Mouse (Mus musculus) lung, postnatal 14 days (tissue): ENCODE results near the gene Lamb1.
A peak's percentile ranks its signal among the peaks of the same experiment; 100 is the strongest.

ENCODE experiments used
- DNase-seq: peaks from one replicate; pipeline ENCODE4 v3.0.0; 2021

The Lamb1 gene

DNA sequence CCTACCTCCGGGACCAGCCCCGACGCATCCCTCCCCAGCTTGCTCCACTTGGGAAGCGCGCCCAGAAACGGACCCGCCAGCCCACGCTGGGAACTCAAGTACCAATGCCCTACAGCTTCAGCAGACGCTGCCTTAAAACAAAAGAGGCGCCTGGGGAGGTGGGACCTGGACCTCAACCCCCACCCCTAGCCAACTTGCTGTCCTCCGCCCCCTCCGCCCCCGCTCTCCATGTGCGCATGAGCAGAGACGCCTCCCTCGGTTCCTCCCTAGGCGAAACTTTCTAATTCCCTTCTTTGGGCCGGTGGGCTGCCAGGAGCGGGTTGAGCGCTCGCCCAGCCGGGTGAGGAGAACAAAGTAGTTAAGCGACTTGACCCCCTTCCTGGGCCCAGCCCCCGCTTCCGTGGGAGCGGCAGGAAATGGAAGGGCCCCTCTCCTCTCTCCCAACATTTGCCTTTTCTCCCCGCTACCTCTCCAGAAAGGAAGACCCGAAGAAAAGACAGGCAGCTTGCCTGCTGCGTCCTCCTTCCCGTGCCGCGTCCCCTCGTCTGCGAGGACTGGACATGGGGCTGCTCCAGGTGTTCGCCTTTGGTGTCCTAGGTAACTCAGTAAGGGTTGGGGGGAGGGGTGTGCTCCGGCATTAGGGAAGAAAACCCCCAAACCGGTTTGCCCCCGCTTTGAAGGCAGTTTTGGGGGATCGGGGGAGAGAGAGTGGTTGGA is at the start of gene Lamb1:
Gene Lamb1 (plus strand): TSS at position 230 of the 717 bp plus-strand sequence.
- DNase-seq, result peak; percentile 69

GRCm38 (mm10) chr12:31217232-31217631 is 47.8 kb upstream of the Lamb1 start:
- no peak for DNase-seq

- peak; percentile 22 for DNase-seq
Measured at GRCm38 (mm10) chr12:31218774-31219173, 46.3 kb upstream of the Lamb1 start.

DNA sequence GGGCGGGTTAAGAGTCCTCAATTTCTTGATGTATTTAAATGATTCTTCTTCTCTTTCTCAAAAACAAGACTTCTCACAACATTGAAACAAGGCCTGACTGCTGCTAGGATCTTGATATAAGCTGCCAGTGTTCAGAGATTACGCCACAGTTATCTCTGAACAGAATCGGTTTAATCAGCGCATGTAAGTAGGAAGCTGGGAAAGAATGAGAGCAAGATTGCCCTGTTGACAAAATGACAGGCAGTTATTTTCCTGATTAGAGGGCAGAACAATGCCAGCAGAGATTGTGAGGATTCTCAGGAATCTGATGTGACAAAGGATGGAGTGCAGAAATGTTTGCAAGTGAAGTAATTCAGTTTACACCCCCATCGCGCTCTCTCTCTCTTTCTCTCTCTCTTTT is 43.5 kb upstream of the Lamb1 start:
- no peak for DNase-seq

GRCm38 (mm10) chr12:31222282-31222681 is 42.8 kb upstream of the Lamb1 start:
- no peak for DNase-seq

- DNase-seq, result no peak
Measured at GRCm38 (mm10) chr12:31222741-31223140, 42.3 kb upstream of the Lamb1 start.

- no peak for DNase-seq
Measured at GRCm38 (mm10) chr12:31225451-31225850, 39.6 kb upstream of the Lamb1 start.

GRCm38 (mm10) chr12:31227167-31227566 is 37.9 kb upstream of the Lamb1 start:
- DNase-seq, result no peak

- DNase-seq, result no peak
Measured at GRCm38 (mm10) chr12:31228878-31229277, 36.2 kb upstream of the Lamb1 start.

DNA sequence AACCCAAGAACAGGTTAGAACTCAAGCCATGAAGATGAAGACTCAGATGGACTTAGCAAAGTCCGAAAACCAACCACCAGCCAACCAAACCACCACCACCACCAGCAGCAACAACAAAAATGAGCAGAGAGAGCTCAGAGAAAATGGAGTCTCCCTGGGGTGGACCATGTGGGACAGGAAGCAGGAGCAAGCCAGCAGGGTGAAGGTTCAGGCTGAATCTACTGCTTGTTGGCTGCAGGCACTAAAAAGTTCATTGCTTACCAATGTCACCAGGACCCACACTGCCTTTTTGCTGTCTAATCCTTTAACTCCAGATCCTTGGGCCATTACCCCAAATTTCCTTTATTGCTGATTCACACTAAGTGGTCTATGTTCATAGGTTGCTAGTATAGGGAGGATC is 32.4 kb upstream of the Lamb1 start:
- DNase-seq, result no peak

- no peak for DNase-seq
Measured at GRCm38 (mm10) chr12:31235018-31235417, 30.0 kb upstream of the Lamb1 start.

DNA sequence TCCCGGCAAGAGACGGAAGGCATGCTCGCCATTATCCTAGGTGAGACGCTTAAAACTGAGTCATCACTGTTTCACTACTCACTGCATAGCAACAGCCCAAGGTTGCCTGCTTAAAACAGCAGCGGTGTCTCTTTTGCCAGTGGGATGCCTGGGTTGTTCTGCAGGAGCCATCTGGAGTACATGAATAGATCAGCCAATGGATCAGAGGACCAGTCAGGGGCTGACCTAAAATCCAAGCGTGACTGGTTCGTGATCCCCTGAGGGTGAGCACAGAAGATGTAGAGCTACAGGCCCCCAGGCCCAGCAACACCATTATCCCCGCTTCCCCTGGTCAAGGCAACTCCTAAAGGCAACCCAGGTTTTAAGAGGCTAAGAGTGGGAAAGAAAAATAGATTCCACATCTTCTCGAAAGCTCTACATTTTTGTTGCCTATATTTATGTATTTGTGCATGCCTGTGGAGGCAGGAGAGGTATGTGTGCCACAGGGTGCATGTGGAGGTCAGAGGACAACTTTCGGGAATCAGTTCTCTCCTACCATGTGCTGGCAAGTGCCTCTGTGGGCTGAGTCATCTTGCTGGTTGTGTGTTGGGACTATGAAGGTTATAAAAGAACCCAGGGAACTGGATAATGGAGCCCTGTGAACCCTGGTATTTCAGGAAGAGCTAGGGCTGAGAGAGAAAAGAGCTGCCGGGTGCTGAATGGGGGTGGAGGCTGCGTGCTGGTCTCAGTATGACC is 28.0 kb upstream of the Lamb1 start:
- DNase-seq, result no peak

- no peak for DNase-seq
Measured at GRCm38 (mm10) chr12:31239031-31239583, 25.9 kb upstream of the Lamb1 start.

GRCm38 (mm10) chr12:31239798-31240197 is 25.2 kb upstream of the Lamb1 start:
- no peak for DNase-seq

GRCm38 (mm10) chr12:31240470-31240869 is 24.6 kb upstream of the Lamb1 start, which contains the start of gene Gm6993:
TSS of gene Gm6993 (plus strand) at chr12:31240770.
- no peak for DNase-seq

- DNase-seq, result no peak
Measured at GRCm38 (mm10) chr12:31241595-31242342, 23.3 kb upstream of the Lamb1 start.

- DNase-seq, result no peak
Measured at GRCm38 (mm10) chr12:31244001-31244400, 21.0 kb upstream of the Lamb1 start.

DNA sequence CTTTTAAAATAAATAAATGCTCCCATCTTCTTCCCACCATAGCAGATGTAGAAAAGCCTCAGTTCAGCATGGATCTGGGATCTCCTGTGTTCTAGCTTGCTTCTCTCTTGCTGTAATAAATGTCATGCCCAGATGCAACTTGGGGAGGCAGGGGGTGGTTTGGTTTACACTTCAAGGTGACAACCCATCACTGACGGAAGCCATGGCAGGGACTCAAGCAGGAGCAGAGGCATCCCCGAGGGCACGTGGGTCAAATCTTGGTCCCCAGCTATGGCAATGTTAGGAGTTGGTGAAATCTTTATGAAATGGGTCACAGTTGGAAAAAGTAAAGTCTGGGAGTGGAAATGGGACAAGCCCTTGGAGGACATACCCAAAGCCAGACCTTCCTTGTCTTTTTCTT is 20.3 kb upstream of the Lamb1 start:
- DNase-seq, result no peak

DNA sequence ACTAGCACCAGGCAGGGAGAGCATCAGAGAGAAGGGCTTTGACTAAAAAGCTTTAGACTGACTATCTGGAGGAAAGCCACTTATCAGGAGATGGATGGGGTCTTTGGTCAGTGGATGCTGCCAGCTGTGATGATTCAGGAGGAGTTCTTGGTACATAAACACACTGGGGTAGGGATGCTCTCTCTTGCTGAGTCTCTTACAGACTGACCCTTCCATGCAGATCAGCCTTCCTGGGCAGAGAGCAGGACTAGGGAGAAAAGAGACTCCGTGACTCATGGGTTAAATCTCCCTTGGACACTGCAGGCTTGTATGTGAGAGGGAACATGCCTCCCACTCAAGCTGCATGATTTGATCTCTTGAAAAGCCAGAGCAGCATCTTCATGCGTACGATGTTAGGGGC is 18.9 kb upstream of the Lamb1 start:
- DNase-seq, result no peak

DNA sequence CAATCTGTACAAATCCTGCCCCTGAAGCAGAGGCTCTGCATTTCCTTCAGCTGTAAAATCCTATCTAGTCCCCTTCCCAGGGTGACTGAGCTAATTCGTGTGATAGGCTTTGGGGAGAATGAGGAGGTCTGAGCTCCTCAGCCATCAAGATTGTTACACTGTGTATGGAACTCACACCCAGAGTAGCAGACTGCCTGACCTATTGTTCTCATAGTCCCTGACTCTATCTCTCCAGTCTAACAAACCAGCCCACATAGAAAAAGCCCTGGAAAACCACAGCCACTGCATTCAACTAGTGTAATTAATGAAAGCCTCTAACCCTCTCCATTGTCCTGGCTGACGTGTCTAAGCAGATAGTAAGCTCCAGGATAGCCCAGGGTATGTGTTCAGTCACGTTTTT is 18.4 kb upstream of the Lamb1 start:
- DNase-seq, result no peak

DNA sequence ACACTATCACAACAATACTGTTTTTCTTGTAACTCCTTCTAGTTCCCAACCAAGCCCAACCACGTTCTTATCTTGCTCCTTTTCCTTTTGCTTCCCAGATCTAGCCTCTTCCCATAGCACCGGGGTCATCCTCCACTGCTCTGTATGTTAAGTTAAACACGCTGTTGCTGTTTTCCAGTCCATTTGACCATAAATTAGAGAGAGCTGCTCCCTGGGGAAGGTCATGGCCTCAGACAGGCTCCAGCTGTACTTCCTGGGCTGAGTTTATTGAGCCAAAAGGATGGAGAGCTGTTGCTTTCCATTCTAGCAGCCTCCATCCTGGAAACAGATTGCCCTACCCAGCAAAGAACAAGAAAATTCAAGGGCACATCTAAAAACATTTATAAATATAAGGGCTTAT is 16.9 kb upstream of the Lamb1 start:
- DNase-seq, result no peak

DNA sequence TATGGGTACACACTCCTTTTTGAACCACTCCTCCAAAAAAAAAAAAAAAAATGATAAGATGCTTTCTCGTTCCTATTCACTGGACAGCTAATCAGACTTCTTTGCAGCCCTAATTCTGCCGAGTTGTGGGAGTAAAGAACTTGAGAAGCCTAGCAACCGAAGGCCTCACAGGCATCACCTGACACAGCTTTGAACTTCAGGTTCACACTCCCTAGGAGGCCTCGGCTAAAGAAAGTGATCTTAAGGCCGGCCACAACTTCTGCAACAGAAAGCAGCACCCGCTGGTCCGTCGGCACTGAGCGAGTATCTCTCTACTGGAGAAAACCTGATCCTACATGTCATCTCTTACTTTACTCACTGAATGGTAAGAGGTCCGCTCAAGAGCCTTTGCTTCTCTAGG is 16.4 kb upstream of the Lamb1 start:
- DNase-seq, result no peak

GRCm38 (mm10) chr12:31252259-31252658 is 12.8 kb upstream of the Lamb1 start:
- no peak for DNase-seq
